Mouse (Mus musculus) limb, embryonic 12.5 days (tissue): ENCODE results near the gene Gm8677. TPM values are rescaled to one million over a fixed set of nuclear protein-coding genes. Genes with fewer than 3 reads are reported as not detected.
"Not testable (repeated sequence)": the region's sequence is repeated elsewhere in the genome, so short reads cannot be mapped to it uniquely, and the experiment has no call there.

Experiments
- ATAC-seq: fragments of 200-750 bp; cut with Nextera tagmentation; 2 replicates; pipeline ENCODE4 v1.8.0; 2017; ENCODE audit warnings: low read depth, moderate TSS enrichment; ENCODE audit not compliant: insufficient number of reproducible peaks, insufficient read depth, low FRiP score, low TSS enrichment
- H3K27ac ChIP-seq: fragments of 300-500 bp; sonication (generic); 2 replicates; pipeline ENCODE4 v1.5.1; 2016; ENCODE audit warnings: mild to moderate bottlenecking, moderate library complexity
- H3K27me3 ChIP-seq: fragments of 300-500 bp; sonication (generic); 2 replicates; pipeline ENCODE4 v1.6.1; 2016; ENCODE audit warnings: mild to moderate bottlenecking, moderate library complexity
- H3K36me3 ChIP-seq: fragments of 300-500 bp; sonication (generic); 2 replicates; pipeline ENCODE4 v1.6.1; 2016; ENCODE audit warnings: mild to moderate bottlenecking, moderate library complexity
- H3K4me1 ChIP-seq: fragments of 300-500 bp; sonication (generic); replicated peaks from 2 replicates; pipeline ENCODE4 v1.6.1; 2016
- H3K4me2 ChIP-seq: fragments of 300-500 bp; sonication (generic); 2 replicates; pipeline ENCODE4 v1.6.1; 2016; ENCODE audit warnings: mild to moderate bottlenecking, moderate library complexity
- H3K4me3 ChIP-seq: fragments of 300-500 bp; sonication (generic); replicated peaks from 2 replicates; pipeline ENCODE4 v1.5.1; 2016; ENCODE audit warnings: mild to moderate bottlenecking
- H3K9ac ChIP-seq: fragments of 300-500 bp; sonication (generic); replicated peaks from 2 replicates; pipeline ENCODE4 v1.6.1; 2016; ENCODE audit warnings: mild to moderate bottlenecking, moderate library complexity
- H3K9me3 ChIP-seq: fragments of 300-500 bp; sonication (generic); 2 replicates; pipeline ENCODE4 v1.6.1; 2016; ENCODE audit warnings: mild to moderate bottlenecking, moderate library complexity
- WGBS: fragments of 180-500 bp; shearing (Covaris S2); methylation state at CpG from one replicate; pipeline ENCODE4 v1.1.7; 2016; 5-methylcytosine and 5-hydroxymethylcytosine counted together
- polyA plus RNA-seq: library from polyadenylated mRNA; unstranded; fragments of >200 nt; fragmentation: Nextera tagmentation; extraction: Ambion mirVana; gene quantifications from 2 replicates; pipeline ENCODE4 v1.2.1, GENCODE M21; 2016

Gm8677 gene
- polyA plus RNA-seq = not detected in 2 replicates

- WGBS = no CpG with 5 or more reads among the region's 1 CpGs
- not testable (repeated sequence) for H3K4me2 ChIP-seq, H3K27me3 ChIP-seq, H3K4me3 ChIP-seq, H3K9me3 ChIP-seq, ATAC-seq, H3K4me1 ChIP-seq, H3K27ac ChIP-seq, H3K9ac ChIP-seq, H3K36me3 ChIP-seq
Observed at GRCm38 (mm10) chr7:22534787-22535186, at the start of gene Gm8677. TSS of gene Gm8677 (minus strand) at chr7:22534887.

GRCm38 (mm10) chr7:22565243-22565642 lies 30.6 kb upstream of the Gm8677 start, which contains the start of gene Gm4201:
TSS of gene Gm4201 (minus strand) at chr7:22565343.
- H3K36me3 ChIP-seq, H3K9ac ChIP-seq, H3K9me3 ChIP-seq, H3K4me2 ChIP-seq, H3K27me3 ChIP-seq, H3K4me3 ChIP-seq, ATAC-seq, H3K4me1 ChIP-seq, H3K27ac ChIP-seq: not testable (repeated sequence)
- no CpG with 5 or more reads among the region's 3 CpGs for whole genome bisulfite sequencing

GRCm38 (mm10) chr7:22522667-22523066 lies 12.0 kb downstream of the Gm8677 start, which contains the start of gene Vmn1r152:
TSS of gene Vmn1r152 (plus strand) at chr7:22522967.
- not testable (repeated sequence) for H3K9me3 ChIP-seq, H3K9ac ChIP-seq, ATAC-seq, H3K4me1 ChIP-seq, H3K36me3 ChIP-seq, H3K27ac ChIP-seq, H3K4me2 ChIP-seq, H3K4me3 ChIP-seq, H3K27me3 ChIP-seq
- WGBS = no CpG with 5 or more reads among the region's 3 CpGs

DNA sequence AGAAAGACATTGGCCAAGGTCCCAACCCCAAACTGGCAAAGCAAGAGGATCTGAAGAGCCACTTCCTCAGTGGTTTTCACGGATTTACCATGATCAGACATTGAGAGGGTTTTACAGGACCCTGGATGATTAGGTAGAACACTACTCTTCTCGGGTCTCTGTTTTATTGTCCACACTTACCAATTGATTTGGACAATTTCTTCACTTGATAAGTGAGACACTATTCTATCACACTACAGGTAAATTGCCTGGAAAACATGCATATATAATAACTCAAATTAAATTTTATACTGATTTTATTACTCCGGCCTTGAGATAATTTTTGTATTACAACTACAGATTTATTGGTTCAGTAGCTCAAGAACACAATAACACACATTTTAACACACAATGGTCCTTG lies 35.1 kb downstream of the Gm8677 start, which contains the start of gene Vmn1r151:
Gene Vmn1r151, minus strand, starts transcription at position 101 of the 400 bp plus-strand sequence.
- H3K4me3 ChIP-seq, H3K9me3 ChIP-seq, H3K27ac ChIP-seq, H3K36me3 ChIP-seq, H3K4me1 ChIP-seq, H3K9ac ChIP-seq, ATAC-seq, H3K27me3 ChIP-seq, H3K4me2 ChIP-seq: not testable (repeated sequence)
- 62% methylated on average over 2 of the region's 3 CpGs for WGBS

Other genes with a start within 250 kb of the Gm8677 start
- gene Gm4187, start 205.2 kb downstream of the Gm8677 start, polyA plus RNA-seq = not detected in 2 replicates
- not detected in 2 replicates for gene Gm8660, start 163.8 kb downstream of the Gm8677 start, polyA plus RNA-seq
- not detected in 2 replicates for gene Vmn1r148, start 121.3 kb downstream of the Gm8677 start, polyA plus RNA-seq
- not detected in 2 replicates for gene Vmn1r149, start 96.7 kb downstream of the Gm8677 start, polyA plus RNA-seq
- not detected in 2 replicates for gene Gm10665, start 70.8 kb downstream of the Gm8677 start, polyA plus RNA-seq
- not detected in 2 replicates for gene Vmn1r151, start 35.2 kb downstream of the Gm8677 start, polyA plus RNA-seq
- gene Vmn1r152, start 11.9 kb downstream of the Gm8677 start, polyA plus RNA-seq = not detected in 2 replicates
- gene Gm4201, start 30.5 kb upstream of the Gm8677 start, polyA plus RNA-seq = not detected in 2 replicates
- not detected in 2 replicates for gene Gm4565, start 53.2 kb upstream of the Gm8677 start, polyA plus RNA-seq
- not detected in 2 replicates for gene Vmn1r155, start 123.1 kb upstream of the Gm8677 start, polyA plus RNA-seq
- not detected in 2 replicates for gene Gm8693, start 157.4 kb upstream of the Gm8677 start, polyA plus RNA-seq
- not detected in 2 replicates for gene Gm4567, start 184.8 kb upstream of the Gm8677 start, polyA plus RNA-seq
- not detected in 2 replicates for gene Vmn1r157, start 226.8 kb upstream of the Gm8677 start, polyA plus RNA-seq